Mouse (Mus musculus): ENCODE measurements at regions not wholly inside any gene's neighbourhood (a gene's known extent, or its start where the extent isn't known, plus 50 kb on each side); places are given as distances from the start of the nearest gene placed in this dataset.

- peak in 1 of 2 experiments; percentile 23 for DNase-seq
These were observed 404.7 kb downstream of the Pla2g4a start for GRCm38 (mm10) chr1:149556381-149556780.

DNA sequence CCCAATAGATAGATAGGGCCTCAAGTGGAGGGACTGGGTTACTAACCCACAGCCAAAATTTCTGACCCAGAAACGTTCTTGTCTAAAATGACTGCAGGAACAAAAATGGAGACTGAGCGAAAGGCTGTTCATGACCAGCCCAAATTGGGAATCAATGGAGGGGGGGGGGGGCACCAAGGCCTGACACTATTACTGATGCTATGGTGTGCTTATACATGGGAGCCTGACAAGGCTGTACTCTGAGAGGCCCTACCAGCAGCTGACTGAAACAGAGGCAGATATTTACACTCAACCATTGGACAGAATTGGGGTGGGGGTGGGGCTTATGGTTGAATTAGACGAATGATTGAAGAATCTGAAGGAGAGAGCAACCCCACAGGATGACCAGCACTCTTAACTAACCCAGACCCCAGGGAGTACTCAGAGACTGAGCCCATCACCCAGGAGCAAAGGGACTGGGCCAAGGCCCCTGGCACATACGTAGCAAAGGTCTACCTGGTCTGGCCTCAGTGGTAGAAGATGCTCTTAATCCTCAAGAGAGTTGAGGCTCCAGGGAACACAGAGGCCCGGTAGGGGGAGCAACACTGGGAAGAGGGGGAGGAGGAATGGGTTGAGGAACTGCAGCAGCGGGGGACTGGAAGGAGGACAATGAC is 405.6 kb downstream of the Pla2g4a start:
- no peak for DNase-seq

DNA sequence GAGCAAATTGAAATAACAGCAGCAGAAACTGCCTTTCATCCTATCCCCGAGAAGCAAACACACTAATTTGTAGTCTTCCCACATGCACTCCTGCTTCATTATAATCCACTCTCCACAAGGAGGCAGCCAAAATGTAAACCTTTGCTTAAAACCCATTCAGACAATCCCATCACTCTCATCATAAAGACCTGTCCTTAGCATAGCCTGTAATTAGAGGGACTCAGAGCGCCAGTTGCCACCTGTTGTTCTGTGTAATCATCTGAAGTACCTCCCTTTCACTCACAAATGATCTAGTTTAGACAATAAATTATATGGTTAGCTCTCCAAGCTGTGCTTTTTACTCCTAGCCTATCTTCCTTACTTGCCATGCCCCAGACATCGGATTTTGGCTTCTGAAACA is 415.0 kb downstream of the Pla2g4a start:
- DNase-seq, result no peak

DNA sequence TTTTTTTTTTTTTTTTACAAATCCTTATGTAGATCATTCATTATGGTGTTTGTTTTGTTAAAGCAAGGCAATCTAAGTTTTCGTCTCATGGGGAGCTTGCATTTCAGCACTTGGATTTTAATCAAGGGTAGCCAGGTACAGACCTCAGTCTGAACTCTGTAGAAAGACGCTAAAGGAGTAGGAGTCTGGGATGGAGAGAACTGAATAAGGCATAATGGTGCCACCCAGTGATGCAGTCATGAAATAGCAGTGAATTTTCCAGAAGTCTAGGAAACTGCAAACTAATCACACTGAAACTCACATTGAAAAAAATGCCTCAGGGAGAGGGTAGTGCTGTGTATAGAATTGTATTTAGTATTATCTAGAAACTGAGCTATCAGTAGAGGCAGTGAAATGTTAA is 419.7 kb downstream of the Pla2g4a start:
- no peak for DNase-seq

DNA sequence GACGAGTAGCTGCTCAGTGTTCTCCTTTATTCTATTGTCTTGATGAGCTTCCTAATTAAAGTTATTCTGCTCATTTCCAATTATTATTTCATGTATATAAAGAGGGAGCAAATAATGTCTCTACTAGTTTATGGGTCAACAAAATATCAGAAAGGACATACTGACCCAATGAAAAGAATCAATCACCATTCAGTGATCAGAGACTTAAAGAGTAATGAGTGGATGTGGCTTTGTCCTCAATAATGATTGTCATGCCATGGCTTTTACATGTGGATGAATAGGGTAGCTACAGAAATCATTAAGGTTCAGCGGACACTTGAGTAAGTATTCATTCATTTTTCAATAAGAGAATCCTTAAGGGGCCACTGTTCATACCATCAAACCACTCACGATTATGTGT is 427.4 kb downstream of the Pla2g4a start:
- no peak for DNase-seq

Data from lung, postnatal 4 days (tissue).